Mouse (Mus musculus) hindbrain, postnatal 0 days (tissue): ENCODE measurements around the gene Pnp. TPM values are rescaled to one million over a fixed set of nuclear protein-coding genes. Genes with fewer than 3 reads are reported as not detected.

Experiments used
- ATAC-seq: fragments of 200-750 bp; cut with Nextera tagmentation; 2 replicates; pipeline ENCODE4 v1.8.0; 2017; ENCODE audit warnings: mild to moderate bottlenecking, moderate TSS enrichment, moderate library complexity
- DNase-seq: peaks from one replicate; pipeline ENCODE4 v3.0.0-alpha.2; 2015; ENCODE audit warnings: low spot score
- H3K27ac ChIP-seq: fragments of 300-500 bp; sonication (generic); 2 replicates; pipeline ENCODE4 v1.5.1; 2014; ENCODE audit warnings: mild to moderate bottlenecking
- H3K27me3 ChIP-seq: fragments of 300-500 bp; sonication (generic); 2 replicates; pipeline ENCODE4 v1.6.1; 2014; ENCODE audit warnings: low read length, mixed read lengths; ENCODE audit not compliant: insufficient read depth
- H3K36me3 ChIP-seq: fragments of 300-500 bp; sonication (generic); 2 replicates; pipeline ENCODE4 v1.6.1; 2014; ENCODE audit warnings: low read length, mixed read lengths; ENCODE audit not compliant: insufficient read depth
- H3K4me1 ChIP-seq: fragments of 300-500 bp; sonication (generic); 2 replicates; pipeline ENCODE4 v1.6.1; 2014; ENCODE audit warnings: antibody characterized with exemption, low read length, mixed read lengths; ENCODE audit not compliant: insufficient read depth
- H3K4me2 ChIP-seq: fragments of 300-500 bp; sonication (generic); 2 replicates; pipeline ENCODE4 v1.6.1; 2014; ENCODE audit warnings: low read depth, mild to moderate bottlenecking, low read length, moderate library complexity, mixed read lengths
- H3K4me3 ChIP-seq: fragments of 300-500 bp; sonication (generic); 2 replicates; pipeline ENCODE4 v1.5.1; 2014; ENCODE audit warnings: low read length
- H3K9ac ChIP-seq: fragments of 300-500 bp; sonication (generic); replicated peaks from 2 replicates; pipeline ENCODE4 v1.6.1; 2014; ENCODE audit warnings: mild to moderate bottlenecking, low read length, moderate library complexity, mixed read lengths
- H3K9me3 ChIP-seq: fragments of 300-500 bp; sonication (generic); 2 replicates; pipeline ENCODE4 v1.6.1; 2016; ENCODE audit warnings: low read length, mixed read lengths
- CTCF ChIP-seq: IDR thresholded peaks from 2 replicates; pipeline ENCODE4 v1.5.1; 2016; ENCODE audit warnings: antibody characterized with exemption, control low read depth, low read depth
- WGBS: fragments of 180-500 bp; shearing (Covaris S2); extraction: QIAGEN DNeasy Blood & Tissue Kit; methylation state at CpG from one replicate; pipeline ENCODE4 v1.1.7; 2014; 5-methylcytosine and 5-hydroxymethylcytosine counted together
- polyA plus RNA-seq: library from polyadenylated mRNA; unstranded; fragments of >200 nt; fragmentation: Nextera tagmentation; extraction: Ambion mirVana; gene quantifications from 2 replicates; pipeline ENCODE4 v1.2.1, GENCODE M21; 2015
- total RNA-seq: library from RNA; depleted of rRNA; stranded (reverse); fragments of >200 nt; gene quantifications from 2 replicates; pipeline ENCODE4 v1.2.3, GENCODE M21; 2014; rRNA removed

Gene Pnp
- 16.7 and 19.1 TPM in 2 replicates for total RNA-seq
- polyA plus RNA-seq: 17.5 and 18.2 TPM in 2 replicates

- Histone ChIP-seq H3K4me1 (0 out of 2 replicates have a peak, but pooled peaks cover 7% of the 10 kb centered on the region), H3K27me3 (no peaks in the 10 kb centered on the region), H3K9me3 (no peaks in the 10 kb centered on the region), H3K36me3 (peaks cover 32% of the 10 kb centered on the region), H3K4me3 (peak within 1 kb of the TSS; percentile 62), H3K4me2 (peak within 1 kb of the TSS; percentile 79), H3K27ac (peak within 1 kb of the TSS; percentile 83), H3K9ac (peak within 1 kb of the TSS; percentile 84)
- DNase-seq (peak; percentile 99), ATAC-seq (peak; percentile 99)
- TF ChIP-seq CTCF: no peak
- under 1% methylated on average over 63 of the region's 68 CpGs for WGBS
Observed at GRCm38 (mm10) chr14:50930754-50931492, at the start of gene Pnp, which contains the start of gene Pip4p1. Pnp (plus strand) TSS chr14:50931082. Pip4p1 (minus strand) TSS chr14:50930856.

- no peak overlapping the region for H3K27ac ChIP-seq
- WGBS: 94% methylated on average over 8 of the region's 8 CpGs
- H3K4me2 ChIP-seq: no peak overlapping the region
- ATAC-seq (no peak), DNase-seq (no peak)
- H3K9ac ChIP-seq: no peak overlapping the region
- H3K4me3 ChIP-seq: no peak overlapping the region
- H3K9me3 ChIP-seq: no peaks in the 10 kb centered on the region
- H3K4me1 ChIP-seq: peaks cover 5% of the 10 kb centered on the region; the same call in 1 of the 2 replicates
- H3K27me3 ChIP-seq: no peaks in the 10 kb centered on the region
- TF ChIP-seq CTCF: no peak
- H3K36me3 ChIP-seq: no peaks in the 10 kb centered on the region
Observed at GRCm38 (mm10) chr14:50891621-50892020, 39.3 kb upstream of the Pnp start.

GRCm38 (mm10) chr14:50892091-50892490, 38.8 kb upstream of the Pnp start:
- Histone ChIP-seq H3K4me1 (peaks cover 10% of the 10 kb centered on the region), H3K4me2 (no peak overlapping the region), H3K36me3 (no peaks in the 10 kb centered on the region), H3K9ac (no peak overlapping the region), H3K9me3 (no peaks in the 10 kb centered on the region), H3K27ac (no peak overlapping the region), H3K4me3 (no peak overlapping the region), H3K27me3 (no peaks in the 10 kb centered on the region)
- 95% methylated on average over 7 of the region's 7 CpGs for WGBS
- no peak for DNase-seq
- ATAC-seq: no peak
- no peak for TF ChIP-seq CTCF

GRCm38 (mm10) chr14:50892541-50893459, 38.1 kb upstream of the Pnp start:
- no peak overlapping the region for H3K27ac ChIP-seq
- no peaks in the 10 kb centered on the region for H3K27me3 ChIP-seq
- ATAC-seq: no peak
- peaks cover 11% of the 10 kb centered on the region for H3K4me1 ChIP-seq
- no peak overlapping the region for H3K9ac ChIP-seq
- 80% methylated on average over 22 of the region's 22 CpGs for WGBS
- no peak for TF ChIP-seq CTCF
- no peak overlapping the region for H3K4me3 ChIP-seq
- no peak for DNase-seq
- no peak overlapping the region for H3K4me2 ChIP-seq
- H3K36me3 ChIP-seq: no peaks in the 10 kb centered on the region
- no peaks in the 10 kb centered on the region for H3K9me3 ChIP-seq

- Histone ChIP-seq H3K9me3 (no peaks in the 10 kb centered on the region), H3K4me3 (no peak overlapping the region), H3K36me3 (no peaks in the 10 kb centered on the region), H3K27ac (no peak overlapping the region), H3K27me3 (no peaks in the 10 kb centered on the region), H3K9ac (no peak overlapping the region), H3K4me2 (peak overlapping the region; percentile 86; the same call in 1 of the 2 replicates), H3K4me1 (peaks cover 11% of the 10 kb centered on the region)
- TF ChIP-seq CTCF: no peak
- ATAC-seq: no peak
- DNase-seq: no peak
Observed at GRCm38 (mm10) chr14:50895407-50895806, 35.5 kb upstream of the Pnp start.

GRCm38 (mm10) chr14:50895985-50896746, 34.7 kb upstream of the Pnp start:
- Histone ChIP-seq H3K27ac (peak overlapping the region; percentile 55), H3K9me3 (no peaks in the 10 kb centered on the region), H3K4me2 (peak overlapping the region; percentile 86), H3K36me3 (no peaks in the 10 kb centered on the region), H3K9ac (peak overlapping the region; percentile 65), H3K4me1 (peaks cover 11% of the 10 kb centered on the region), H3K4me3 (peak overlapping the region; percentile 46), H3K27me3 (no peaks in the 10 kb centered on the region)
- ATAC-seq (peak; percentile 41), DNase-seq (peak; percentile 69)
- TF ChIP-seq CTCF: no peak
- 10% methylated on average over 19 of the region's 19 CpGs for WGBS
